Mouse (Mus musculus): ENCODE measurements around the gene Gm17657. TPM values are rescaled to one million over a fixed set of nuclear protein-coding genes. Genes with fewer than 3 reads are reported as not detected.

Gm17657 gene
- polyA plus RNA-seq (2015; fragmentation: Nextera tagmentation; extraction: Ambion mirVana) = not detected in 2 replicates

DNA sequence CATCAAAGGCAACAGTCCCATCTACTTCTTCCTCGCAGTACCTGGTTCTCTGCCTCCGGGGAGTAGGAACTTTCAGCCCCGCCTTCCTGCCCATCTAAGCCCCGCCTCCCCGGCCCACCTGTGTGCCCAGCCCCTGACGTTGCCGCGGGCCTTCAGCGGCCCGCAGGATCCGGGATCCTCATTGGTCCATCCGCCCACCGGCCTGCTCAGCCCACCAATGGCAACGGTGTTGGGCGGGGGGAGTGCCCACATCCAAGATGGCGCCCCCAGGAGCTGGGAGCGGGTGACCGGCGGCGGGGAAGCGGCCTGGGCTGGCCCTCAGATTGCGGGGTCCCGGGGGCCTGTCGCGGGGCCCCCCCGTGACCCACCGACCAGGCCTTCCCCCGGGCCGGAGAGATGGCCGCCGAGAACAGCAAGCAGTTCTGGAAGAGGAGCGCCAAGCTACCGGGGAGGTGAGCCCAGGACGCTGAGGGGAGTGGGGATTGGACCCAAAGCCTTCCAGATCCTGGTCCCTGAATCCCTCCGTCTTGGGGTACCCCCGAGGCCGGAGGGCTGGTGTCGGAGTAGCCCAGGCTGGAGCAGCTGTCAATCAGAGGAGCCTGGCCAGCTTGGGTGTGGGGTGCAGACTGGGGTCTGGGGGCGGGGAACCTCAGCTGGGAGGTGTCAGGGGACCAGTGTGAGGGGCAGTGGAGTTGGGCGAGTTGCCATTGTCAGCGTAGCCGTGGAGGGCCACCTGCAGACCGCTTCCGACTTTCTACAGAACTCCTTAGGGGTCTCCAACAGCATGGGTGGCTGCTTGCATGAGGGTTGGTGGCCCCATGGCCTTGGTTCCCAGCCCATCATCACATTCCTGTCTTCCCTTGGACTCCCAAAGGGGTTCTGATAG, at the start of gene Gm17657, which contains the start of gene Tbc1d22b:
Gm17657 (minus strand) TSS at position 96 of the 886 bp plus-strand sequence.
Tbc1d22b (plus strand) TSS at position 243 of the 886 bp plus-strand sequence.

DNA sequence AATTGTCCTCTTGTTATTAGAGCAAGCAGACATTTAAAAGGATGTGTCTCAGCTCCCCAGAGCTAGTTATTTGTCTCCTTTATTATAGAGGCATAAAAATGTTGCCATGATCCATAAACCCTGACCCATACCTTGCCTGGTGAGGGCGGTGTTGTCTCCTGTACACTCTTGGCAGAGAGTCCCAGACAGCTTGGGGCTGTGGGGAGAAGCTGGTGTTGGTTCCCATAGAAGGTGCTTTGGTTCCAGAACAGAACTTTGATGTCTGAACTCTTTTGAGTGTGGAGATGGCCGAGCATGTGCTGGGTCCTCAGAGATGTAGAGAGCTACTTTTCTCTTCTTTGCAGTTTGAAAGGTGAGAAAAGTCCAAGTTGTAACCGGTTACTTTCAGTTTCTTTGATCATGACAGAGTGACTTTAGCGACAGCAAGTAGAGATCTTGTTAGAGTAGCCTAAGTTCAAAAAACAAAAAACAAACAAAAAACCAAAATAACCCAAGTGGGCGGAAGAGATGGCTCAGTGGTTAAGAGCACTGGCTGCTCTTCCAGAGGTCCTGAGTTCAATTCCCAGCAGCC, 2.8 kb upstream of the Gm17657 start, which contains the start of gene Tmem217:
Tmem217 (minus strand) TSS at position 224 of the 571 bp plus-strand sequence.

GRCm38 (mm10) chr17:29490713-29491581, 58.5 kb downstream of the Gm17657 start, which contains the start of gene Pim1:
TSS of gene Pim1 (plus strand) at chr17:29490753.

Small RNAs within 50 kb of the gene (microRNA-seq; reads per million reads assigned to microRNA genes)
- not detected for gene Mir7667

Other genes with a start within 250 kb of the Gm17657 start
- gene Pi16, start 232.0 kb downstream of the Gm17657 start, polyA plus RNA-seq (2015; fragmentation: Nextera tagmentation; extraction: Ambion mirVana) = 51.2 and 57.3 TPM in 2 replicates
- gene Mtch1, start 201.7 kb downstream of the Gm17657 start, polyA plus RNA-seq (2015; fragmentation: Nextera tagmentation; extraction: Ambion mirVana) = 202 and 204 TPM in 2 replicates
- gene Fgd2, start 188.7 kb downstream of the Gm17657 start, polyA plus RNA-seq (2015; fragmentation: Nextera tagmentation; extraction: Ambion mirVana) = 4.7 and 5.3 TPM in 2 replicates
- 42.9 and 49.5 TPM in 2 replicates for gene Pim1, start 58.9 kb downstream of the Gm17657 start, polyA plus RNA-seq (2015; fragmentation: Nextera tagmentation; extraction: Ambion mirVana)
- gene Tbc1d22b, start 147 bp upstream of the Gm17657 start, polyA plus RNA-seq (2015; fragmentation: Nextera tagmentation; extraction: Ambion mirVana) = 6.4 and 7.0 TPM in 2 replicates
- gene Tmem217, start 2.7 kb upstream of the Gm17657 start, polyA plus RNA-seq (2015; fragmentation: Nextera tagmentation; extraction: Ambion mirVana) = 0.33 and 0.67 TPM in 2 replicates
- gene Rnf8, start 65.2 kb upstream of the Gm17657 start, polyA plus RNA-seq (2015; fragmentation: Nextera tagmentation; extraction: Ambion mirVana) = 29.8 and 34.2 TPM in 2 replicates
- gene Gm28043, start 65.2 kb upstream of the Gm17657 start, polyA plus RNA-seq (2015; fragmentation: Nextera tagmentation; extraction: Ambion mirVana) = 1.3 and 1.6 TPM in 2 replicates
- gene Cmtr1, start 111.0 kb upstream of the Gm17657 start, polyA plus RNA-seq (2015; fragmentation: Nextera tagmentation; extraction: Ambion mirVana) = 64.0 and 69.9 TPM in 2 replicates
- 5.7 and 5.9 TPM in 2 replicates for gene Ccdc167, start 167.4 kb upstream of the Gm17657 start, polyA plus RNA-seq (2015; fragmentation: Nextera tagmentation; extraction: Ambion mirVana)

Data from urinary bladder, postnatal 0 days (tissue).